Mouse (Mus musculus): ENCODE data around the gene Gm20503. TPM values are rescaled to one million over a fixed set of nuclear protein-coding genes. Genes with fewer than 3 reads are reported as not detected.

Gene Gm20503
- polyA plus RNA-seq, 1 experiment from 2014 or later: 10.4 TPM

DNA sequence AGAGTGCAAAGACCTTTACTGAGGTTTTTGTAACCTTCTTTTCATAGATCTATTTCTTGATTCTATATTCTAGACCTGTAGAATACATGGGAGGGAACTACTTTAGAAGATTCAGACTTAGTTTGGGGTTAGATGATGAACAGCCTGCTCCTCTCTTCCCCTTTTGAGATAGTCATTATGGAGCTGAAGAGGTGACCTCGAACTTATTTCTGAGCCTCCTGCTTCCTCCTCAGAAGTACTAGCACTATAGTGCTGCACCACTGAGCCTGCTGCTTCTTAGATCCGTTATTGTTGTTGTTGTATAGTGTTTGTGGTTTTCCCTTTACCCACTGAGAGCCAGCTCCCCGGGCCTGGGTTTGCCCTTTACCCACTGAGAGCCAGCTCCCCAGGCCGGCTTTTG, 6.7 kb downstream of the Gm20503 start:
- Histone ChIP-seq H3K4me2 (replicated peaks) (no peak overlapping the region), H3K9me3 (no peaks in the 10 kb centered on the region), H3K27me3 (replicated peaks) (no peaks in the 10 kb centered on the region), H3K36me3 (no peaks in the 10 kb centered on the region), H3K9ac (no peak overlapping the region), H3K27ac (no peak overlapping the region), H3K4me3 (no peak overlapping the region), H3K4me1 (peaks cover 15% of the 10 kb centered on the region)
- WGBS: 84% methylated on average over 4 of the region's 4 CpGs
- ATAC-seq (ENCODE audit: low FRiP score, low read depth): no peak

DNA sequence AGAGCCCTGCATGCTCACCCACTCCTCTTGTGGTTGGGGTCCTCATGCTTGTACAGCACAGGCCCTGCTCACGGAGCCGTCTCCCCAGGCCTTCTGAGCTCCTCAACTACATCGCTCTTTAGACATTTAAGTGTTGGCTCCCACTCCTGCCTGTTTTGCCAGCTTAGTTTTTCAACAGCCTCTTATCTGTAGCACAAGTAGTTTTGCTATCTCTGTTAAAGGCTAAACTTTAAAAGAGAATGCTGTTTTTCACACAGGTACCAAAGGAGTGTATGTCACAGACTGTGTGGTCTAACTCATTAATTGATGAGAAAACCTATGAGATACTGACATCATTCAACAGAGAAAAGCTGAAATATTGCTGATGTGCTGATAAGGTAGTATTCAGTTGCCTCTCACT, 8.4 kb downstream of the Gm20503 start:
- Histone ChIP-seq H3K4me2 (replicated peaks) (no peak overlapping the region), H3K36me3 (peaks cover under 1% of the 10 kb centered on the region; the same call in 1 of the 2 replicates), H3K27ac (no peak overlapping the region), H3K4me1 (peaks cover 1% of the 10 kb centered on the region; the same call in 1 of the 2 replicates), H3K4me3 (no peak overlapping the region), H3K27me3 (replicated peaks) (no peaks in the 10 kb centered on the region), H3K9ac (no peak overlapping the region), H3K9me3 (no peaks in the 10 kb centered on the region)
- ATAC-seq (ENCODE audit: low FRiP score, low read depth): no peak
- 85% methylated on average over 3 of the region's 3 CpGs for WGBS

- no peak for ATAC-seq (ENCODE audit: low FRiP score, low read depth)
- Histone ChIP-seq H3K4me3 (no peak overlapping the region), H3K4me2 (replicated peaks) (no peak overlapping the region), H3K4me1 (no peaks in the 10 kb centered on the region), H3K27ac (no peak overlapping the region), H3K9ac (no peak overlapping the region), H3K36me3 (peaks cover 20% of the 10 kb centered on the region), H3K27me3 (replicated peaks) (no peaks in the 10 kb centered on the region), H3K9me3 (no peaks in the 10 kb centered on the region)
- WGBS: 92% methylated on average over 3 of the region's 3 CpGs
Observed at GRCm38 (mm10) chr4:59015181-59015580, 12.2 kb downstream of the Gm20503 start.

DNA sequence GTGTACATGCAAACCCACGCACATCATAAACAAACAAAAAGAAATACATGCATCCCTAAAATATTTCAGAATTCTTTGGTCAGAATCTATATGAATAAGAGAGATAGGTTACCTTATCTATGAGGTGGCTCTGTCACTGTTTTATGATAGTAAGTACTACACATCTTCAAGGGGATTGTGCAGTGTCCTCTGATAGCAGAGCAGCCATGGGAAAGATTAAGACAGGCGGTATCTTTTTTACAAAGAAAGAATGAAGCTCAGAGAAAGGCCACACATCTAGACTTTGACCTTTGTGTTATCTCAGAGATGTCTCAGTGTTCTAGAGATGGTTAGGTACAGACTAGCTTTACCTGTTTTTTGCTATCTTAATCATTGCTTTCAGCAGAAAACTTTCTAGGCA, 13.9 kb downstream of the Gm20503 start:
- H3K9ac ChIP-seq: no peak overlapping the region
- H3K36me3 ChIP-seq: peaks cover 30% of the 10 kb centered on the region
- no peak overlapping the region for H3K4me3 ChIP-seq
- WGBS: 88% methylated on average over 2 of the region's 2 CpGs
- H3K9me3 ChIP-seq: no peaks in the 10 kb centered on the region
- no peaks in the 10 kb centered on the region for H3K27me3 ChIP-seq (replicated peaks)
- H3K27ac ChIP-seq: no peak overlapping the region
- no peak for ATAC-seq (ENCODE audit: low FRiP score, low read depth)
- H3K4me1 ChIP-seq: no peaks in the 10 kb centered on the region
- H3K4me2 ChIP-seq (replicated peaks): no peak overlapping the region

- Histone ChIP-seq H3K9me3 (no peaks in the 10 kb centered on the region), H3K27me3 (replicated peaks) (no peaks in the 10 kb centered on the region), H3K4me2 (replicated peaks) (peak overlapping the region; percentile 64), H3K4me3 (peak overlapping the region; percentile 61), H3K4me1 (no peaks in the 10 kb centered on the region; the same call in 1 of the 2 replicates), H3K9ac (peak overlapping the region; percentile 81; the same call in 1 of the 2 replicates), H3K27ac (no peak overlapping the region), H3K36me3 (0 out of 2 replicates have a peak, but pooled peaks cover 4% of the 10 kb centered on the region)
- 84% methylated on average over 10 of the region's 10 CpGs for WGBS
- peak; percentile 27; the same call in 1 of the 2 replicates for ATAC-seq (ENCODE audit: low FRiP score, low read depth)
Observed at GRCm38 (mm10) chr4:59034325-59034917, 31.4 kb downstream of the Gm20503 start.

- Histone ChIP-seq H3K4me1 (no peaks in the 10 kb centered on the region; the same call in 1 of the 2 replicates), H3K27me3 (replicated peaks) (no peaks in the 10 kb centered on the region), H3K4me3 (peak within 1 kb of the TSS; percentile 61), H3K9ac (peak within 1 kb of the TSS; percentile 81), H3K4me2 (replicated peaks) (peak within 1 kb of the TSS; percentile 64), H3K36me3 (peaks cover 9% of the 10 kb centered on the region; the same call in 1 of the 2 replicates), H3K9me3 (no peaks in the 10 kb centered on the region), H3K27ac (peak within 1 kb of the TSS; percentile 77)
- WGBS: 7% methylated on average over 75 of the region's 76 CpGs
- ATAC-seq (ENCODE audit: low FRiP score, low read depth): peak; percentile 89
Observed at GRCm38 (mm10) chr4:59034918-59035785, 32.1 kb downstream of the Gm20503 start, which contains the start of gene Gng10. Gng10 (plus strand) TSS chr4:59035088.

DNA sequence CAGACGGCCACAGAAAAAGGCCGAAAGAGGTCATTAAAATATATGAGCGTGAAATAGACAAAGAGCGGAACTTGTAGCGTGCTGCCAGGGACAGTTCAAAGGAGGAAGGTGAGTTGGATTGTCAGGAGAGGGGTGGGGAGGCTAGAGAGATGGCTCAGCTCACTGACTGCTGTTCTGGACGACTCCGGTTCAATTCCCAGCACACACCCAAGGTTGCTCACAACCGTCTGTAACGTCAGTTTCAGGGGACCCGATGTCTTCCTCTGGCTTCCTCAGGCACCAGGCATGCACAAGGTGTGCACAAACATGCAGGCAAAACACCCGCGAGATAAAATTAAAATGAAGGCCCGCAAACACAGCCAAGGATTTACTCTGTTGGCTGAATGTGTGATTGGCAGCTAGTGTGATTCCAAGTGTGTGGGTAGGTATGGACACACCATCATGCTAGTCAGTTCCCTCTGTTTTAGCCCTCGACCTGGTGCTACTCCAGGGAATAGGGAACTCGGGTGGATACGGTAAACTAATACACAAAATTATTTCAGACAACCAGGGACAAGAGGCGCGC, 32.9 kb downstream of the Gm20503 start:
- 57% methylated on average over 18 of the region's 18 CpGs for WGBS
- ATAC-seq (ENCODE audit: low FRiP score, low read depth): peak; percentile 51; the same call in 1 of the 2 replicates
- no peaks in the 10 kb centered on the region for H3K27me3 ChIP-seq (replicated peaks)
- peak overlapping the region; percentile 64 for H3K4me2 ChIP-seq (replicated peaks)
- H3K36me3 ChIP-seq: peaks cover 11% of the 10 kb centered on the region; the same call in 1 of the 2 replicates
- H3K27ac ChIP-seq: peak overlapping the region; percentile 77; the same call in 1 of the 2 replicates
- H3K9ac ChIP-seq: peak overlapping the region; percentile 81
- peak overlapping the region; percentile 61 for H3K4me3 ChIP-seq
- no peaks in the 10 kb centered on the region; the same call in 1 of the 2 replicates for H3K4me1 ChIP-seq
- H3K9me3 ChIP-seq: no peaks in the 10 kb centered on the region

- Histone ChIP-seq H3K27ac (no peak overlapping the region), H3K9me3 (no peaks in the 10 kb centered on the region), H3K36me3 (peaks cover 11% of the 10 kb centered on the region; the same call in 1 of the 2 replicates), H3K4me1 (no peaks in the 10 kb centered on the region; the same call in 1 of the 2 replicates), H3K27me3 (replicated peaks) (no peaks in the 10 kb centered on the region), H3K4me2 (replicated peaks) (peak overlapping the region; percentile 25; the same call in 1 of the 2 replicates), H3K9ac (no peak overlapping the region), H3K4me3 (no peak overlapping the region)
- WGBS: 51% methylated on average over 13 of the region's 13 CpGs
- ATAC-seq (ENCODE audit: low FRiP score, low read depth): no peak
Observed at GRCm38 (mm10) chr4:59036490-59037127, 33.6 kb downstream of the Gm20503 start.

DNA sequence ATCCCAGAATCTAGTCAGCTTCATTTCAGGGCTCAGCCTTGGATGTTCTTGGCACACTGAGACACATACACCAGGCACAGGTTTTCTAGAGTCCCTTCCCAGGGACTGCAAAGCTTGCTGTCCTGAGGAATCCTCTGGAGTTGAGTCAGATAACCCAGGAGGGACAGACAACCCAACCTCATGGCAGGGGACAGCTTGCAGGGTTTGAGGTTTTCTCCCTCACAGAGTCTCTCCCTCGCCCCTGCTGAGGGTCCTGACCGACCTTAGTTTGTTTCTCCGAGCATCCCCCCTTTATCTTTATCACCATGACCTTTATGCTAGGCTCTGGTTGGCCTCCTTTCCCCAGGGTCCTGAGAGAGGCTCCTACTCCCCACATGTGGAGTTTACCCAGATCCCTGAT, 34.5 kb downstream of the Gm20503 start:
- no peak overlapping the region for H3K9ac ChIP-seq
- H3K27me3 ChIP-seq (replicated peaks): no peaks in the 10 kb centered on the region
- H3K27ac ChIP-seq: no peak overlapping the region
- WGBS: 81% methylated on average over 3 of the region's 3 CpGs
- no peaks in the 10 kb centered on the region for H3K9me3 ChIP-seq
- peaks cover 11% of the 10 kb centered on the region; the same call in 1 of the 2 replicates for H3K36me3 ChIP-seq
- ATAC-seq (ENCODE audit: low FRiP score, low read depth): no peak
- H3K4me3 ChIP-seq: no peak overlapping the region
- no peak overlapping the region for H3K4me2 ChIP-seq (replicated peaks)
- H3K4me1 ChIP-seq: no peaks in the 10 kb centered on the region; the same call in 1 of the 2 replicates

- WGBS: 92% methylated on average over 11 of the region's 11 CpGs
- Histone ChIP-seq H3K9me3 (no peaks in the 10 kb centered on the region), H3K4me2 (replicated peaks) (no peak overlapping the region), H3K27me3 (replicated peaks) (no peaks in the 10 kb centered on the region), H3K36me3 (peaks cover 11% of the 10 kb centered on the region; the same call in 1 of the 2 replicates), H3K4me1 (no peaks in the 10 kb centered on the region; the same call in 1 of the 2 replicates), H3K27ac (no peak overlapping the region), H3K9ac (no peak overlapping the region), H3K4me3 (no peak overlapping the region)
- no peak for ATAC-seq (ENCODE audit: low FRiP score, low read depth)
Observed at GRCm38 (mm10) chr4:59040397-59041287, 37.6 kb downstream of the Gm20503 start.

- ATAC-seq (ENCODE audit: low FRiP score, low read depth): no peak
- 94% methylated on average over 5 of the region's 5 CpGs for WGBS
- H3K36me3 ChIP-seq: peaks cover 11% of the 10 kb centered on the region; the same call in 1 of the 2 replicates
- H3K4me1 ChIP-seq: no peaks in the 10 kb centered on the region
- no peak overlapping the region for H3K4me2 ChIP-seq (replicated peaks)
- no peak overlapping the region for H3K9ac ChIP-seq
- H3K9me3 ChIP-seq: no peaks in the 10 kb centered on the region
- H3K27ac ChIP-seq: no peak overlapping the region
- no peak overlapping the region for H3K4me3 ChIP-seq
- H3K27me3 ChIP-seq (replicated peaks): no peaks in the 10 kb centered on the region
Observed at GRCm38 (mm10) chr4:59043074-59043473, 40.1 kb downstream of the Gm20503 start.
